Mouse (Mus musculus) ovary, postnatal 14 days (tissue): Measurements from ENCODE around the gene Cars2.
"Not testable (repeated sequence)": the region's sequence is repeated elsewhere in the genome, so short reads cannot be mapped to it uniquely, and the experiment has no call there.

Source experiments
- DNase-seq: peaks from one replicate; pipeline ENCODE4 v3.0.0; 2022; ENCODE audit warnings: low spot score

Gene Cars2

GRCm38 (mm10) chr8:11556691-11557423 lies 6.3 kb upstream of the Cars2 start:
- DNase-seq: peak; percentile 15

DNA sequence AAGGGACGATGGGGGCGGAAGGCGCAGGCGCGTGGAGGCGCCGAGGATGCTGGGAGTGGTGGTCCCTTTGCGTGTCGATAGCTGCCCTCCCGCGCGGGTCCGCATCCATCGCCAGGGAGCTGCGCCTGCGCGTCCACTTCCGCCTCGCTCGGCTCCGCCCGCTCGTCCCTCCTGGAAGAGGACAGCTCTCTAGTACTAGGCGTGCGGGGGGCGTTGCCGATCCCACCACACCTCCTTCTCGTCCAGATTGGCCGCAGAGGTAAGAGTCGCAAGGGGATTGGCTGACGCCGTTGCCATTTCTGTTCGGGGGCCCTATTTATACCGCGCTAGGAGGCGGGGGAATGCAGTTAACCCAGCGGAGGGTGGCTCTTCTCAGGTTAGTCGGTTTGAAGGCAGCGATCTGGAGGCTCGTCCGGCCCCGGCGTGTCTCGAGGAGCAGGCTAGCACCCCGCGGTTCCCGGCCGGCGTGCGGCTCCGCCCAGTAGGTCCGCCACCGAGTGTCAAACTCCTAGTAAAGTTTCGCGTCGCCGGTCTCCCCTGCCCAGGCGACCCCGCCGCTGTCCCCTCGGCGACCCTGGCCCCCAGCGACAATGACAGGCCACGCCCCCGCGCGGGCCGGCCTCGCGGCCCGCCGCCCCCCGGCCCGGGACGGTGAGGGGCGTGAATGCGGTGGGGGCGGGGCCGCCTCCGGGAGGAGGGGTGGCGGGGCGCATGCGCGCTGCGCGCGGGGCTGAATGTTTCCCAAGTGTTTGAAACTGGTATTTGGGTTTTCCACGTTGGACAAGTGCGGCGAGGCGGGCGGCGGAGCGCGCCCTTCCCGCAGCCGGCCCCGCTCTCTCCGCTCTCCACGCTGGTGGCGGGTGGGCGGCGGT lies 5.4 kb upstream of the Cars2 start:
- DNase-seq: peak; percentile 94

DNA sequence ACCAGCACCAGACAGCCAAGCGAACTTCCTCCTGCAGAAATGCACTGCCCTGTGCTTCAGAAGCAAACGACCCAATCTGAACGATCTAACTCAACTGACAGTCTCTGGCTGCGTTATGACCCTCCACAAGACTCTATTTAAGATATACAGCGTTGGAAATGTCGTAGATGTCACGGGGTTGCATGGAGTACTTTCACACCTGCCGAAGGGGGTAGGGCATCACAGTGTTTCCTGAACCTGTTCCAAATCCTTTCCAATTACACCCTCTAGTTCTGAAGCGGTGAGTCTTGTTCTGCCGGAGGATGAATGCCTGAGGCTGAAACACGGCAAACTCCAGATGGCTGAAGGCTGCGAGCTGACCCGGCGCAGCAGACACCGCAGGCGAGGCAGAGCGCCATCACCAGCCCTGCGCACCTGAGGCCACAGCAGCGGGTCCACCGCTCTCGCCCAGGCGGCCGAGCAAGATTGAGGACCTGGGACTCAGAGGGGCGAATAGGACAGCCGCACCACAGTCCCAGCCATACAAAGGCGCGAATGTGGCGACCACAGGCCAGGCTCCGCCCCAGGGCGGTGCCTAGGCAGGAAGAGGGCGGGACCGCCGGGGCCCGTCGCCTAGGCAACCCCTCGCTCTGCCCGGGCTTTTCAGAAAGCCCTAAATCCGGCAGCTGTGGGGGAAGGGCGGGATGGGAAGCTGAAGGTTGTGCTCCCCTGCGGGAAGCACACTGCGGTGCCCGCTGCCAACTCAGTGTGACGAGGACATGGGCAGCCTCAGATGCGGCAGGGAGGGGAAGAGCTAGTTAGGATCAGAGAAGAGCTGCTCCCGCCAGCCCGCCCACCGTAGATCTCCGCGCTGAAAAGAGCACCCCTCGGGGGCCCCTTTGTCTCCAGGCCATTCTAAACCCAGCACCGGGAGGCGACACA lies 4.5 kb upstream of the Cars2 start, which contains the start of gene Ing1:
Gene Ing1 (plus strand): TSS at position 773 of the 921 bp plus-strand sequence.
- DNase-seq: peak; percentile 90

DNA sequence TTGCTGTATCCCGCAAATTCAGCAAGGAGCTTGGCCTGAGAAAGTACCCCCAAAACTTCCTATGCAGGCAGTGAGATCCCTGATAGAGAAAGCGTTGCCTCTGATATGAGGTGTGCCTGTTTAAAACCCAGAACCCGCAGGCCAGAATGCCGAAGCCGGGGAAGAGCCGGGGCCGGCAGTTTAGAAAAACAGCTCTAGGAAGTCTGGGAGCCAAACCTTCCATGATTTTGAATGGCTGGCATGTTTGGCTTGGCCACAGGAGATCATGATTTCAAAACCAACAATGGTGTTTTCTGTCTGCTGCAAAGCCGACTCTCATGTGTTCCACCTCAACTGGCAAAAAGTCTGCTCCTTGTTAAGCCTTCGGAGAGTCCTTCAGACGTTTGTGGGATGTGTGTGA lies 1.8 kb upstream of the Cars2 start:
- DNase-seq: no peak

DNA sequence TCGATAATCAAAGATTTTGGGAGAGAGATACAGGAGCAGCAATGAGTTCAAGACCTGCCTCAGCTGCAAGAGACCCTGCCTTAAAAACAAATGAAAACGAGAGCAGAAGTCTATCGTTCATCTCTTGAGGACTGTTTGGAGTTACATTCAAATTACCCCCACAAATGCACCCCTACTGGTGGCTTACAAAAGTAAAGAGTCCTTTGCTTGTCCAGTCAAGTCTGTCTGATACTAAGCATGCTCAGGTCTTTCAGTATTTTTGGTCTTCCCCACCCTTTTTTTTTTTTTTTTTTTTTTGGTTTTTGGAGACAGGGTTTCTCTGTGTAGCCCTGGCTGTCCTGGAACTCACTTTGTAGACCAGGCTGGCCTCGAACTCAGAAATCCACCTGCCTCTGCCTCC lies 914 bp upstream of the Cars2 start:
- not testable (repeated sequence) for DNase-seq

- peak; percentile 37 for DNase-seq
Measured at GRCm38 (mm10) chr8:11549706-11550105, 877 bp downstream of the Cars2 start.

DNA sequence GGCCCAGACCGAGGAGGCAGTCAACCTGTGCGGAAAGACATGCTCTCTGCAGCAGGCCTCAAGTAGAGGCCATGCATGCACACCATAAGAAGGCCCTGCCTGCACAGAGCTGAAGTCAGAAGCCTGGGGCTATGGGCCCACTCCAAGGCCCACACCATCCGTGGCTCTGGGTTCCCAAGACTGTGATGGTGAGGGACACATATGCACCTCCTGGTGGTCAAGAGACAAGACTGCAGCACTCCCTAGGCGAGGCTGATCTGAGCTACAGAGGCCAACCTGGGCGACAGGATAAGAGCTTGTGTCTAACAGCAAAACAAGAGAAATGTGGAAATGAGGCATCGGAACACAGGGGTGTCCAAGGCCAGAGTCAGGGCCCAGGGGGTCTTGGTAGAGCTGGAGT lies 3.5 kb downstream of the Cars2 start:
- DNase-seq: no peak

GRCm38 (mm10) chr8:11544386-11544785 lies 6.2 kb downstream of the Cars2 start:
- peak; percentile 27 for DNase-seq

GRCm38 (mm10) chr8:11542866-11543265 lies 7.7 kb downstream of the Cars2 start:
- no peak for DNase-seq

DNA sequence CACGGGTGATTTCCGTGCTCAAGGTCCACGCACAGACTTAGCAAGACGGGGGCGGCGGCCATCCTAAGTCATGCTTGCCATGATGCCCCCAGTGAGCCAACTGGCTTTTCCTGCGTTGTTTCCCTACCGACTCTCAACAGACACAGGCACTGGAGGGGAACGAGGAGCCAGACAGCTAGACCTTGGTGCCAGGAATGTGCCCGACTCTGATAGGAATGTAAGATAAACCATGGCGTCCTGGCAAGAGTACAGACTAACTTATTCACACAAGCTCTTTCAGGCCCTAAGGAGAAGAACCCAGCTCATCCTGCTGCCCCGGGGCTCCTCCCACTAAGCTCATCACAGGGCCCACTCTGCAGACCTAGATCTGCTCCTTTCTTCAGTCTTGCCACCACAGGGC lies 8.6 kb downstream of the Cars2 start:
- DNase-seq: no peak

DNA sequence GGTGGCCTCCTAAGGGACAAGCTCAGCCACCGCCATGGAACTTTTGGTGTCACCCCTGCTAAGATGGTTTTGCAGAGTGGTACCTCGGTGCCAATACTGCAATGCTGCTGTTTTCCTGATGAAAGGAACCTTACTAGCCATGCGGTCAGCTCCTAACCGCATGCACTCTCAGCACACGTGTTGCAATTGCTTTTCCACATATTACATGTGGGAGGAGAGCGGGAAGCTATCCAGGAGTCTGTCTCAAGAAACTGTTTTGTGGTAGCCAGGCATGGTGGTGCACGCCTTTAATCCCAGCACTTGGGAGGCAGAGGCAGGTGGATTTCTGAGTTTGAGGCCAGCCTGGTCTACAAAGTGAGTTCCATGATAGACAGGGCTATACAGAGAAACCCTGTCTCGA lies 10.4 kb downstream of the Cars2 start:
- DNase-seq: no peak

GRCm38 (mm10) chr8:11539049-11539448 lies 11.5 kb downstream of the Cars2 start:
- no peak for DNase-seq

DNA sequence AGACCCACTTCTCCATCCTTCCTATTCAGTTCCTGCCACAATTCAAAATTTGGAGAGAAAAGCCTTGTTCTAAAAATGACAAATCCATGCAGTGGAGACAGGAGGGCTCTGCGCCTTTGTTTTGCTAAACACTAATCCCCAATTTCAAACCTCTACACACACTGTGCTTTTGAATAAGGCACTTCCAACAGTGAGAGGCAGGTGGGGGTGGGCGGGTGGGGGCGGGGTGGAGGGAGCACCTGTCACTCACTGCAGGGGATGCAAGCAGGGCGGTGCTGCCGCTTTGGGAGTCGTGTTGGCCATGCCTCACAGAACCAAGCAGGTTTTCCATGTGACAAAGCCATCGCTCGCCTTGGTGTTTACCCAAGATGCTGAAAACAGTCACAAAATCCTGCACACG lies 16.1 kb downstream of the Cars2 start:
- DNase-seq: no peak

DNA sequence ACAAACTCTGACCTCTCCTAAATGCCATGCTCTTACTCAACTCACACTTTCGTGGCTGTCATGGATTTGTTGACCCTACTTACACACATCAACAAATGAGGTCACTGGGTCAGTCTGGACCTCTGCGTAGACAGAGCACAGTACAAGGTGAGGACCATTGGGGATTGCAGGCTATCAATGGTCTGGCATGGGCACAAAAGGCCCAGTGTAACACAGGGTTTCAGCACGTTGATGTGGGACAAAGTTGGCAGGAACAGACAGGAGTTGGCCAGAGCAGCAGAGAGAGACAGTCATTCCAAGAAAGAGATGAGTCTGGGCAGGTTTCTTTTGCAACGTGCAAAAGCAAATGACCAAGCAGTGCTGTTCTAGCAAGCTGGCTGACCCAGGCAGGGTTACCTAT lies 19.7 kb downstream of the Cars2 start:
- DNase-seq: no peak

DNA sequence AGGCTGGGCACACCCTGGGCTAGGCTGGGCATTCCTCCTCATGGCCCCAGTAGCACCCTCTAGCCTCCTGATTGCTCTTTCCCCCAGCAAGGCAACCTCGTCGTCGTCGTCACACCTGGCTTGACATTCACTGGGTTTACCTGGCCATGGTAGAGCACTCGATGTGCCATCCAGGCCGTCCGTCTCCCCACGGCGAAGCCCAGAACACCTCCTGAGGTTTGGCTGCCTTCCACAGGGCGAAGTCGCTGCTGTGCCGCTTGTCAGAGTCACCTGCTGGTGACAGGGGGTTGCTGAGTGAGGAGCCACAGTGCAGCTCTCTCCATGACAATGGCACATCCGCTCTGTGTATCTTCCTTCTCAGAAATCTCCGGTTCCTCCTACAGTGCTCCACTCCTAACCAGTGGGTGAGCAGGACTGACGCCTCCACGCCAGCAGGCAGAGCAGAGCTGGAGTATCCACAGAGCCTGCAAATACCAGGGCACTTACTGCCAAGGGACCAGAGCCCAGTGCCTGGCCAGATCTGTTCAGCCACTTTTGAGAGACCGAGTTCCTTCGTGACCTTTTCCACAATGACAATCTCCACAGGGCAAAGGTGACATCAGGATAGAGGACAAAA lies 20.3 kb downstream of the Cars2 start:
- no peak for DNase-seq

- no peak for DNase-seq
Measured at GRCm38 (mm10) chr8:11523331-11523730, 27.3 kb downstream of the Cars2 start.

DNA sequence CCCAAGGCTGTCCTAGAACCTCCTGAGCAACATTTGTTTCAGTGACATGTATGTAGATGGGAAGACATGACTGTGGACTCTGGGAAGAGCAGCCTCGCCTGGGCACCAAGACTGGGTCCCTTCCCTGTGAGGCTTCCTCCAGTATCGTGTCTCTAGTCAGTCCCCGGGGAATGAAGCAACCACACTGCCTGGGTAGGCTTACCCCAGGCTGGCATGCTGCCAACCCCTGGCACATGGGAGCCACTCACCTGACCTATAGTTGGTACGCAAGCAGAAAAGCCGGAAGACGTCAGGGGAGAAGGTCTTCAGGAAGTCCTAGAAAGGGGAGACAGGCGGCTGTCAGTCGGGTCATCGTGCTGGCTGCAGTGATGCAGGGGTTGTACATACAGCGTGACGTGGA lies 31.9 kb downstream of the Cars2 start:
- no peak for DNase-seq

DNA sequence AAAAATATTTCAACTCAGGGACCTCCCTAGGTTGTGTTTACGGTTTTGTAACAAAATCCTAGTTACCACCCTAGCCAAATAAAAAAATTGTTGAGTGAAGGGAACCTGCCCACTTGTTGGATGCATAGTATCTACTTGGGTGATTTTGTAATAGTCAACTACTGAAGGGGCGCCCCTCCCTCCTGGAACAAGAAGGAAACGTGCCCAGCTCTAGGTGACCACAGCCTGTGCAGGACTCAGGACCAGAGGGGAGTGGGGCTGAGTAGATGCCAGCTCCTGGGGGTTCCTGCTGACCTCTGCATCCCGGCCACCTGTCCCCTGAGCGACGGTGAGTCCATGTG lies 32.6 kb downstream of the Cars2 start:
- DNase-seq: no peak

DNA sequence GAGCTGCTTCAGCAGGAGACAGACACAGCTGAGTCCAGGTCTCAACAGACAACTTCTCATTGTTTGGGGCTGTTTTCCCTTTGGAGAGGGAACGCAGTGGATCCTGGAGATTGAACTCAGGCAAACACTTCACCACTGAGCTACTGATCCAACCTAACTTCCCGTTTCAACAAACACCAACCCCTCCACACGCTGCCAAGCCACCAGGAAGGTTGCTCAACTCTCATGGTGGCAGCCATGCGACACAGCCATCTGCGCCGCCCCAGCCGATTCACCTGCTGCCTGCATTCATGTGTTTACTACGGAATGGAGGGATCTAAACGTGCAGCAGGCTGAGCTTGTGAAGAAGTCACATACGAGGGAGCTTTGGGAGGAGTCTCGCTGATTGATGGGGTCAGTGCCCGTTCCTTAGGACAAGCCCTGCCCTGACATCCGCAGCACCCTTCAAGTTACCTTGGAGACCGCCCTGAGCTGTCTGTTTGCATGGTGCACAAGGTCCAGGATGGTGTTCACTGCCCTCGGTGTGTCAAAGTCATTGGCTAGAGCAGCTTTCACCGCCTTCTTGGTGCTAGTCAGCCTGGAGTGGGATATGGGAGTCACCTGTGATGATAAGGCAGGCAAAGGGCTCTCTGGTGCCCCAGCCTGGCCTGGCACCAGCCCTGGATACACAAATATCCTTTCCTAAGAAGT lies 33.1 kb downstream of the Cars2 start:
- DNase-seq: no peak

- DNase-seq: no peak
Measured at GRCm38 (mm10) chr8:11516292-11516691, 34.3 kb downstream of the Cars2 start.

DNA sequence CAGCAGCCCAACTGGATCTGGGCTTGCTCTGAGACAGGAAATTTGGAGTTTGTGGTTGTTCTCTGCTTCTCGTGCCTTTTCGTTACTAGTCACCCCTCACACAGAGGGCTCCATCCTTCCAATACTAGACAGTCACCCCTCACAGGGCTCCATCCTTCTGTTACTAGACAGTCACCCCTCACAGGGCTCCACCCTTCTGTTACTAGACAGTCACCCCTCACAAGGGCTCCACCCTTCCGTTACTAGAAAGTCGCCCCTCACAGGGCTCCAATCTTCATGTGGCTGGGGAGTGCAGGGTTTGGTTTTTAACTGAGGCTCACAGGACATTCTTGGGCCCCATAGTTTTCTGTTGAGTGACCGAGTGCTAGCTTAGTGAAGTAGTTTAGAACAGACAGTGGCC lies 37.3 kb downstream of the Cars2 start:
- no peak for DNase-seq
